Mouse (Mus musculus) T-cell, adult 2 months (primary cell): ENCODE data around the gene Orai2.
A peak's percentile ranks its signal among the peaks of the same experiment; 100 is the strongest.
"Not testable (repeated sequence)": the region's sequence is repeated elsewhere in the genome, so short reads cannot be mapped to it uniquely, and the experiment has no call there.

Experiments used
- DNase-seq: peaks from one replicate; pipeline ENCODE4 v3.0.0; 2022; ENCODE audit warnings: low spot score

The Orai2 gene

GRCm38 (mm10) chr5:136173606-136174463 lies 3.3 kb upstream of the Orai2 start:
- DNase-seq, result peak; percentile 75

- no peak for DNase-seq
Measured at GRCm38 (mm10) chr5:136172939-136173338, 2.4 kb upstream of the Orai2 start.

GRCm38 (mm10) chr5:136171363-136172341 lies 1.1 kb upstream of the Orai2 start:
- DNase-seq, result peak; percentile 51

- DNase-seq, result peak; percentile 58
Measured at GRCm38 (mm10) chr5:136169626-136170511, 644 bp downstream of the Orai2 start.

GRCm38 (mm10) chr5:136168071-136168470 lies 2.4 kb downstream of the Orai2 start:
- no peak for DNase-seq

GRCm38 (mm10) chr5:136167296-136167695 lies 3.2 kb downstream of the Orai2 start:
- DNase-seq, result no peak

- no peak for DNase-seq
Measured at GRCm38 (mm10) chr5:136165246-136165645, 5.3 kb downstream of the Orai2 start.

- no peak for DNase-seq
Measured at GRCm38 (mm10) chr5:136163807-136164474, 6.6 kb downstream of the Orai2 start.

- DNase-seq, result not testable (repeated sequence)
Measured at GRCm38 (mm10) chr5:136160084-136160483, 10.4 kb downstream of the Orai2 start.

GRCm38 (mm10) chr5:136155399-136155798 lies 15.1 kb downstream of the Orai2 start:
- peak; percentile 65 for DNase-seq

- no peak for DNase-seq
Measured at GRCm38 (mm10) chr5:136152365-136152764, 18.1 kb downstream of the Orai2 start.

- DNase-seq, result peak; percentile 64
Measured at GRCm38 (mm10) chr5:136149134-136149576, 21.4 kb downstream of the Orai2 start.

GRCm38 (mm10) chr5:136147704-136148103 lies 22.8 kb downstream of the Orai2 start:
- no peak for DNase-seq

- DNase-seq, result peak; percentile 78
Measured at GRCm38 (mm10) chr5:136146936-136147335, 23.6 kb downstream of the Orai2 start.

GRCm38 (mm10) chr5:136144606-136145430 lies 25.7 kb downstream of the Orai2 start:
- DNase-seq, result no peak

GRCm38 (mm10) chr5:136143161-136143755 lies 27.3 kb downstream of the Orai2 start:
- peak; percentile 49 for DNase-seq

GRCm38 (mm10) chr5:136142746-136143145 lies 27.8 kb downstream of the Orai2 start:
- peak; percentile 37 for DNase-seq

GRCm38 (mm10) chr5:136140057-136140482 lies 30.4 kb downstream of the Orai2 start:
- no peak for DNase-seq

GRCm38 (mm10) chr5:136139393-136139792 lies 31.1 kb downstream of the Orai2 start:
- no peak for DNase-seq
